In the genomic region with DNA sequence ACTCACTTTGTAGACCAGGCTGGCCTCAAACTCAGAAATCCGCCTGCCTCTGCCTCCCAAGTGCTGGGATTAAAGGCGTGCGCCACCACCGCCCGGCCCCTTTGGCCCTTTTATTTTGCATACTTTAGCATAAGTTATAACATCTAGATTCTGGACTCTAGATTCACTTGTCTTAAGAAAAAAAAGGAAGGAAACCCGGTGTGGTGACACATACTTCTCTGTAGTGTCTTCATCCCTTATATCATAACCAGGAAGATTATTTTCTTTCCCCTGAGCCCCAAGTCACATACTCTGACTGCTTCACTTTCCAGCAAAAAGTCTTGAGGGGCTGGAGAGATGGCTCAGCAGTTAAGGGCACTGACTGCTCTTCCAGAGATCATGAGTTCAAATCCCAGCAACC, we compare ENCODE assay signal across 11 mouse cellular contexts. TPM values are rescaled to one million over a fixed set of nuclear protein-coding genes. Genes with fewer than 3 reads are reported as not detected.
DNase-seq lines count a peak whose midpoint lies in the region; ATAC-seq and TF ChIP-seq lines count a peak whose summit lies in the region.
"Not testable (repeated sequence)": the region's sequence is repeated elsewhere in the genome, so short reads cannot be mapped to it uniquely, and the experiment has no call there.
"Had no signal": no experiment of that assay in that cellular context is flagged by ENCODE, and none has a peak within 500 bp of the region (broad histone marks: within the 10 kb centered on the region; RNA-seq: fewer than 3 reads in every experiment).

No protein-coding gene starts in this region.

- ATAC-seq in hindbrain, embryonic 13.5 days (ENCODE audit: low FRiP score); kidney, embryonic 16.5 days (ENCODE audit: low FRiP score, low TSS enrichment); liver, embryonic 13.5 days (ENCODE audit: low read depth): not testable (repeated sequence)

- 61% methylated on average over 6 of the region's 6 CpGs for WGBS in hindbrain, embryonic 13.5 days
- WGBS in kidney, embryonic 16.5 days, result 58% methylated on average over 6 of the region's 6 CpGs
- 33% methylated on average over 6 of the region's 6 CpGs for WGBS in liver, embryonic 13.5 days (ENCODE audit: insufficient replicate concordance)
- WGBS in midbrain, embryonic 10.5 days, result 61% methylated on average over 6 of the region's 6 CpGs
- WGBS in spleen, adult 2 months, result 30% methylated on average over 6 of the region's 6 CpGs

- not testable (repeated sequence) for TF ChIP-seq CTCF in gastrocnemius, adult 2 months (IDR thresholded peaks at IDR 0.05); spleen, adult 2 months (IDR thresholded peaks at IDR 0.05; ENCODE audit: extremely low read depth, insufficient read depth, insufficient read length, insufficient replicate concordance)

- H3K9me3 ChIP-seq in hindbrain, embryonic 13.5 days; kidney, embryonic 16.5 days (ENCODE audit: low read length); liver, embryonic 13.5 days (replicated peaks); midbrain, embryonic 10.5 days (replicated peaks): not testable (repeated sequence)

- peak overlapping the region; percentile 26; the same call in 1 of the 2 replicates for H3K4me2 ChIP-seq in hindbrain, embryonic 13.5 days
- H3K4me2 ChIP-seq in kidney, embryonic 16.5 days (replicated peaks; ENCODE audit: low read depth, low read length), result 0 out of 2 replicates have a peak overlapping the region, but pooled peaks have one; percentile 22
- H3K4me2 ChIP-seq in liver, embryonic 13.5 days, result peak overlapping the region; percentile 73

- H3K27me3 ChIP-seq in hindbrain, embryonic 13.5 days; kidney, embryonic 16.5 days (ENCODE audit: insufficient read depth, low read length); liver, embryonic 13.5 days; midbrain, embryonic 10.5 days (ENCODE audit: low read depth, poor library complexity, severe bottlenecking); spleen, adult 2 months (ENCODE audit: control insufficient read depth, insufficient read depth, low read length): not testable (repeated sequence)

- intact Hi-C loops in gastrocnemius, adult 2 months (cut with DNase I), result loop anchor here (2.0 kb wide), 1 partner anchor 23 kb away; a partner anchor contains a TSS

- DNase-seq in cerebellum, adult 9-11 months, result peak; percentile 48
- DNase-seq in gastrocnemius, adult 2 months; liver, embryonic 13.5 days; midbrain, embryonic 10.5 days (ENCODE audit: low spot score): not testable (repeated sequence)
- peak in 1 of 2 experiments; percentile 15 for DNase-seq in spleen, adult 2 months (ENCODE audit: low read depth in 1 of 2, low spot score in 2 of 2)

- H3K9ac ChIP-seq in hindbrain, embryonic 13.5 days; liver, embryonic 13.5 days: not testable (repeated sequence)
- 0 out of 2 replicates have a peak overlapping the region, but pooled peaks have one; percentile 18 for H3K9ac ChIP-seq in kidney, embryonic 16.5 days (replicated peaks; ENCODE audit: low read length)

- peaks cover 19% of the 10 kb centered on the region for H3K4me1 ChIP-seq in hindbrain, embryonic 13.5 days (replicated peaks)
- H3K4me1 ChIP-seq in kidney, embryonic 16.5 days (ENCODE audit: insufficient read depth, low read length), result peaks cover 26% of the 10 kb centered on the region
- H3K4me1 ChIP-seq in liver, embryonic 13.5 days (replicated peaks), result peaks cover 66% of the 10 kb centered on the region
- H3K4me1 ChIP-seq in midbrain, embryonic 10.5 days, result peaks cover 27% of the 10 kb centered on the region
- peaks cover 32% of the 10 kb centered on the region for H3K4me1 ChIP-seq in spleen, adult 2 months (ENCODE audit: control insufficient read depth, insufficient read depth, insufficient read length)

- TF ChIP-seq POLR2A in spleen, adult 2 months (IDR thresholded peaks at IDR 0.05; ENCODE audit: low read depth, low read length), result not testable (repeated sequence)

- peak overlapping the region; percentile 94 for H3K27ac ChIP-seq in gastrocnemius, adult 2 months
- H3K27ac ChIP-seq in hindbrain, embryonic 13.5 days; kidney, embryonic 16.5 days (ENCODE audit: low read length): not testable (repeated sequence)
- peak overlapping the region; percentile 80 for H3K27ac ChIP-seq in liver, embryonic 13.5 days
- H3K27ac ChIP-seq in midbrain, embryonic 10.5 days (replicated peaks), result 0 out of 2 replicates have a peak overlapping the region, but pooled peaks have one; percentile 42
- peak overlapping the region; percentile 78 for H3K27ac ChIP-seq in spleen, adult 2 months (ENCODE audit: insufficient read depth, low read length)

- H3K36me3 ChIP-seq in hindbrain, embryonic 13.5 days, result peaks cover 16% of the 10 kb centered on the region
- H3K36me3 ChIP-seq in kidney, embryonic 16.5 days (ENCODE audit: insufficient read depth, low read length); spleen, adult 2 months (ENCODE audit: control insufficient read depth, insufficient read depth, low read length): not testable (repeated sequence)
- peaks cover 18% of the 10 kb centered on the region for H3K36me3 ChIP-seq in liver, embryonic 13.5 days
- H3K36me3 ChIP-seq in midbrain, embryonic 10.5 days, result peaks cover 14% of the 10 kb centered on the region

- H3K4me3 ChIP-seq in gastrocnemius, adult 2 months, result peak overlapping the region; percentile 84
- not testable (repeated sequence) for H3K4me3 ChIP-seq in hindbrain, embryonic 13.5 days; kidney, embryonic 16.5 days (ENCODE audit: low read length); spleen, adult 2 months (ENCODE audit: extremely low read depth, insufficient read depth, insufficient read length)
- peak overlapping the region; percentile 60; the same call in 1 of the 2 replicates for H3K4me3 ChIP-seq in liver, embryonic 13.5 days (replicated peaks)
- H3K4me3 ChIP-seq in midbrain, embryonic 10.5 days, result peak overlapping the region; percentile 61; the same call in 1 of the 2 replicates

RNA-seq across cellular contexts. Expression of a gene that starts 3.8 kb away (rescaled TPM):
- 10 to 100 TPM; 69.9 to 71.8 TPM for total RNA-seq in gastrocnemius, adult 2 months (2021)
- 90.3 and 91.7 TPM in 2 replicates for polyA plus RNA-seq in hindbrain, embryonic 13.5 days (2015; fragmentation: Nextera tagmentation; extraction: Ambion mirVana)
- 115 and 120 TPM in 2 replicates for polyA plus RNA-seq in kidney, embryonic 16.5 days (2015; fragmentation: Nextera tagmentation; extraction: Ambion mirVana)
- polyA plus RNA-seq in liver, embryonic 13.5 days (2015; fragmentation: Nextera tagmentation; extraction: Ambion mirVana), result 37.7 and 38.9 TPM in 2 replicates
- 60.6 and 61.7 TPM in 2 replicates for polyA plus RNA-seq in midbrain, embryonic 10.5 days (2016; fragmentation: Nextera tagmentation; extraction: Ambion mirVana)
- polyA plus RNA-seq in spleen, adult 2 months (2012; rRNA removed), result 85.3 and 99.6 TPM in 2 replicates

RNA-seq across cellular contexts. Expression of a gene that starts 17.7 kb away (rescaled TPM):
- total RNA-seq in gastrocnemius, adult 2 months (2021), result not detected
- not detected in 2 replicates for polyA plus RNA-seq in hindbrain, embryonic 13.5 days (2015; fragmentation: Nextera tagmentation; extraction: Ambion mirVana)
- polyA plus RNA-seq in kidney, embryonic 16.5 days (2015; fragmentation: Nextera tagmentation; extraction: Ambion mirVana), result not detected in 2 replicates
- polyA plus RNA-seq in liver, embryonic 13.5 days (2015; fragmentation: Nextera tagmentation; extraction: Ambion mirVana), result 0.02 TPM in 1 of 2 replicates, not detected in the other
- not detected in 2 replicates for polyA plus RNA-seq in midbrain, embryonic 10.5 days (2016; fragmentation: Nextera tagmentation; extraction: Ambion mirVana)
- 0.09 and 0.11 TPM in 2 replicates for polyA plus RNA-seq in spleen, adult 2 months (2012; rRNA removed)
- total RNA-seq: common myeloid progenitor, adult 5-6 weeks; hematopoietic stem cell, adult 5-6 weeks; layer of hippocampus, postnatal 10 days; left cerebral cortex, postnatal 36 days had no signal

RNA-seq across cellular contexts. Expression of a gene that starts 21.9 kb away (rescaled TPM):
- not detected for total RNA-seq in gastrocnemius, adult 2 months (2021)
- 0.29 and 0.30 TPM in 2 replicates for polyA plus RNA-seq in hindbrain, embryonic 13.5 days (2015; fragmentation: Nextera tagmentation; extraction: Ambion mirVana)
- polyA plus RNA-seq in kidney, embryonic 16.5 days (2015; fragmentation: Nextera tagmentation; extraction: Ambion mirVana), result 0.14 and 0.21 TPM in 2 replicates
- polyA plus RNA-seq in liver, embryonic 13.5 days (2015; fragmentation: Nextera tagmentation; extraction: Ambion mirVana), result 0.07 and 0.13 TPM in 2 replicates
- not detected in 2 replicates for polyA plus RNA-seq in midbrain, embryonic 10.5 days (2016; fragmentation: Nextera tagmentation; extraction: Ambion mirVana)
- 1.9 and 2.2 TPM in 2 replicates for polyA plus RNA-seq in spleen, adult 2 months (2012; rRNA removed)
- total RNA-seq: common myeloid progenitor, adult 5-6 weeks; hematopoietic stem cell, adult 5-6 weeks; left cerebral cortex, postnatal 36 days had no signal

RNA-seq across cellular contexts. Expression of a gene that starts 22.1 kb away (rescaled TPM):
- 1 to 10 TPM; 2.3 to 2.5 TPM for total RNA-seq in gastrocnemius, adult 2 months (2021)
- 43.3 and 48.5 TPM in 2 replicates for polyA plus RNA-seq in hindbrain, embryonic 13.5 days (2015; fragmentation: Nextera tagmentation; extraction: Ambion mirVana)
- polyA plus RNA-seq in kidney, embryonic 16.5 days (2015; fragmentation: Nextera tagmentation; extraction: Ambion mirVana), result 20.0 and 22.2 TPM in 2 replicates
- 2.8 and 3.1 TPM in 2 replicates for polyA plus RNA-seq in liver, embryonic 13.5 days (2015; fragmentation: Nextera tagmentation; extraction: Ambion mirVana)
- 12.8 and 15.1 TPM in 2 replicates for polyA plus RNA-seq in midbrain, embryonic 10.5 days (2016; fragmentation: Nextera tagmentation; extraction: Ambion mirVana)
- 358 and 415 TPM in 2 replicates for polyA plus RNA-seq in spleen, adult 2 months (2012; rRNA removed)

RNA-seq across cellular contexts. Expression of a gene that starts 24.9 kb away (rescaled TPM):
- total RNA-seq in gastrocnemius, adult 2 months (2021), result 10 to 100 TPM; 17.9 to 22.4 TPM
- polyA plus RNA-seq in hindbrain, embryonic 13.5 days (2015; fragmentation: Nextera tagmentation; extraction: Ambion mirVana), result 79.8 and 81.0 TPM in 2 replicates
- polyA plus RNA-seq in kidney, embryonic 16.5 days (2015; fragmentation: Nextera tagmentation; extraction: Ambion mirVana), result 135 and 138 TPM in 2 replicates
- 94.3 and 94.7 TPM in 2 replicates for polyA plus RNA-seq in liver, embryonic 13.5 days (2015; fragmentation: Nextera tagmentation; extraction: Ambion mirVana)
- polyA plus RNA-seq in midbrain, embryonic 10.5 days (2016; fragmentation: Nextera tagmentation; extraction: Ambion mirVana), result 76.2 and 82.5 TPM in 2 replicates
- polyA plus RNA-seq in spleen, adult 2 months (2012; rRNA removed), result 247 and 334 TPM in 2 replicates

Comparison
In these comparisons a context has a peak if more than half of its experiments do, and no peak if none do; other contexts are left out.
1. H3K4me2 ChIP-seq: peak in every context shown above with its lines; median percentile 73 in liver, embryonic 13.5 days; 26 in hindbrain, embryonic 13.5 days; 22 in kidney, embryonic 16.5 days.